Mouse (Mus musculus): ENCODE measurements around the gene Camsap3. TPM values are rescaled to one million over a fixed set of nuclear protein-coding genes. Genes with fewer than 3 reads are reported as not detected.
A peak's percentile ranks its signal among the peaks of the same experiment; 100 is the strongest.

Gene Camsap3
- total RNA-seq, 2 experiments from 2014 or later = 58.1 to 68.1 TPM

DNA sequence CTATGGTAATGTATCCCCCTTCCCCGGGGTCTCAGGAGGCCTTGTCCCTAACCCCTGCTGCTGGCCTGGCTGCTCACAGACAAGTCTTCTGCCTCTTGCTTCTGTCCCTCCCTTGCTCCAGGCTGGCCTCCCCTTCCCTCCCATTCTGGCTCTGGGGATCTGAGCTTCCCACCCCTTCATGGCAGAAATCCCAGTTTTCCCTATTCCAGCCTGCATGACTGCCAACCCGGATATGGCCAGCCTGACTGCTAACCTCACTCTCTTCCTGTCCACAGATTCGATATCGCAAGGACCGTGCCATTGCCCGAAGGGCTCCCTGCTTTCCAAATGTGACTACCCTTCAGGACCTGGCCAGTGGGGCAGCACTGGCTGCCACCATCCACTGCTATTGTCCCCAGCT lies 13.3 kb downstream of the Camsap3 start:
- no peak for DNase-seq (ENCODE audit: low spot score in 2 of 2)

DNA sequence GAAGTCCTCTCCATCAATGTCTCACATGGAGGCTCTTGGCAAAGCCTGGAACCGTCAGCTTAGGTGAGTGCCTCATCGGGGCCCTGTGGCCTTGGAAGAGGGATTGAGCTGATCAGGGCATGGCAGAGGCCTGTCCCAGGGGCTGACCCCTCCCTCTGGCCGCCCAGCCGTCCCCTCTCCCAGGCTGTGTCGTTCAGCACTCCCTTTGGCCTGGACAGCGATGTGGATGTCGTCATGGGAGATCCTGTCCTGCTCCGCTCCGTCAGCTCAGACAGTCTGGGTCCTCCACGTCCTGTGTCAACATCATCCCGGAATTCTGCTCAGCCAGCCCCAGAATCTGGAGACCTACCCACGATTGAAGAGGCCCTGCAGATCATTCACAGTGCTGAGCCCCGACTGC lies 16.3 kb downstream of the Camsap3 start:
- DNase-seq (ENCODE audit: low spot score in 2 of 2) = no peak

DNA sequence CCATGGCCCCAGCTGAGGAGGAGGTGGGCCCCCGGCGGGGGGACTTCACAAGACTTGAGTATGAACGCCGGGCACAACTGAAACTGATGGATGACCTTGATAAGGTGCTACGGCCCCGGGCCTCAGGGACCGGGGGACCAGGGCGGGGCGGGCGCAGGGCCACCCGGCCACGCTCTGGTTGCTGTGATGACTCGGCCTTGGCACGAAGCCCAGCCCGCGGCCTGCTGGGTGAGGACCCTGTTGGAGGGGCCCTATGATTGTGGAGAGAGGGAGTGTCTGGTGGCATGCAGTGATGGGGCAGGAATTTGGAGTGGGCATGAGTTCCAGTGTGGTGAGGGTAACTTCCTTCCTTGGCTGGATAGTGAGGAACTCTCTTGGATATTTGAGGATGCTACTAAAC lies 19.5 kb downstream of the Camsap3 start:
- no peak for DNase-seq (ENCODE audit: low spot score in 2 of 2)

DNA sequence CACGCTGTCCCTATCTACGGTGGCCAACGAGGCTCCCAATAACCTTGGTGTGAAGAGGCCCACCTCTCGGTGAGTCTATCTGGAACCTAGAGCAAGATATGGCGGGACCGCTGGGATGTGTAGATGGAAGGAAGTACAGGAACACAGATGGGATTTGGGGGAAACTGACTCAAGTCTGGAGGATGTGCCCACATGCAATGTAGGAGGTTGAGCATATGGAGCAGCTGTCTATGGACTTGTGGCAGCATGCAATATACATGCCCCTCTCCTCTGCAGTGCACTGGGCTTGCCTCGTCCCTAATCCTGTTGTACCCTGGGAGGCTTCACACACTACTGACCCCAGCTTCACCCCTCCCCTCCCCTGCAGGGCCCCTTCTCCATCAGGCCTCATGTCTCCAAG lies 20.7 kb downstream of the Camsap3 start:
- no peak for DNase-seq (ENCODE audit: low spot score in 2 of 2)

DNA sequence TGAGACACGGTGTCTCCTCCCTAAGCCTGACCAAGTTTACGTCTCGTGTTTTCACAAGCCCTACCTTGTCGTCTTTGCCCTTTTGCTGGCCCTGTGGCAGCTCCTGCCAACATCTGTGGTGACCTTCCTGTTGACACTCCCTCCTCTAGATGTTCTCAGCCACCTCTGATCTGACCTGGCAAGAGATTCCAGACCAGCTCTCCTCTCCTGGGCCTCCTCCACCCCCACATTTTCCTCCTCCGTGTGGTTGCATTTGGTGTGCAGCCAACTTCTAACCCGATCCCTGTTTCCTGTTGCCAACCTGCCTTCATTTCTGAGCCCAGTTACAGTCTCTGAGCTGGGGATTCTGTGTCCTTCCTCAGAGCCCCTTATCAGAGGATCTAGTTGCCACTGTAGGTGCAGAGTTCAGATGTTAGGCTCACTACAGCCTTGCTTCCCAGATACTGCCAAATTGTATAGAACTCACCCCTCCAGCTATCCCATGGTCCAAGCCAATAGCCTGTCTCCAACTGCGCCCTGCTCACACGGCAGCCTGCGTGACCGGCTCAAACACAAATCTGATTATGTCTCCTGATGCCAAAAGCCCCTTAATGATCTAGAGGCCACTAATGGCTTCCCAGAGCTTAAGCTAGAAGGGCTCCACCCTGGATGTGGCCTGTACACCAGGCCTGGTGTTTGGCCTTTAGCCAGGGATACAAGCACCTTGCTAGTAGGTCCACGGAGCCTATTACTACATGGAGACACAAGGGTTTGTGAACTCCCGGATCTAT lies 22.1 kb downstream of the Camsap3 start:
- no peak for DNase-seq (ENCODE audit: low spot score in 2 of 2)

DNA sequence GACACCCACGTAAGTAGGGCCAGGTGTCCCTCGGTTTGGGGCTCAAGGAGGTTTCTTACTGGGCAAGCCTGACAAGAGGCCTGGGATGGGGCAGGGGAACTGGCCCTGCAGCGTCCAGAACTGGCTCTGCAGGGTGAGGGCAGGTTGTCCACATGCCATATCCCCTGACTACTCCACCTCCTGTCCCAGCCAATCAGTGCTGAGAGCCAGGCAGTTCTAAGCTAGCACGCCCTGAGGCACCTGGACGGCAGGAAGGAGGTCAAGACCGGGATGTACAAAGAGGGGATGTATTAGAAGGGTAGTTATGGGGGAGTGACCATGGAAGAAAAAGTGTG lies 22.7 kb downstream of the Camsap3 start:
- DNase-seq (ENCODE audit: low spot score in 2 of 2) = no peak

DNA sequence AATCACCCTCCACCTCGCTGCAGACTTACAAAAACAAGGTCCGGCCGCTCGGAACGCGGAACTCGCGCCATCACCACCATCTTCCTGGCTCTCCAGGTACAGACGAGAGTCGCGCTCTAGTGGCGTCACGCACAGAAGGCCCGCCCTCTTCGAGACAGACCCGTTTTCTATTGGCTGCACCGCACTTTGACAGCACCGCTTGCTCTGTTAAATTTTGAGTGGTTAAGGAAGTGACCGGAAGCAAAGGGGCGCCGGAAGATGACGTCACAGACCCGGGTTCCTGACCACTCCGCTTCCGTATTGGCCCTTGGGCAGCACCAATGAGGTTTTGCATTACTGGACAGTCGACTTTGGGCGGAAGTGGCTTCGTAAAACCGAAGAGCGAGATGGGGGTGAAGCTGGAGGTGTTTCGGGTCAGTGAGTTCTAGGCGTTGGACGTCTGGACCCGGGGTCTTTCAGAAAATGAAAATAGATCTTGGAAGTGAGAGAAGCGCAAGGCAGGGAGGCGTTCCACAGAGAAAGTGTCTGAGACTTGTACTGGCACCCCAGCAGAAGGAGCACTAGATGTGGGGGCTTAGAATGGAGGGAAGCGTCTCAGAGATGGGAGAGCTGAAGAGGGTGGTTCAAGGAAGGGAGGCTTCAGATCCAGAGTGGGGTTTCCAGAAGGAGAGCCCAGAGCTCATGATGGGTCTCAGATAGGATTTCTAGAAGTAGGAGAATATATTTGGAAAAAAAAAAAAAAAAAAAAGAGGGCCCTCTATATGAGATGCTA lies 34.3 kb downstream of the Camsap3 start, which contains the start of the genes Xab2 and Pet100:
Gene Xab2 (minus strand): TSS at position 118 of the 772 bp plus-strand sequence.
Gene Pet100 (plus strand): TSS at position 350 of the 772 bp plus-strand sequence.
- DNase-seq (ENCODE audit: low spot score in 2 of 2) = peak; percentile 98 to 99

DNA sequence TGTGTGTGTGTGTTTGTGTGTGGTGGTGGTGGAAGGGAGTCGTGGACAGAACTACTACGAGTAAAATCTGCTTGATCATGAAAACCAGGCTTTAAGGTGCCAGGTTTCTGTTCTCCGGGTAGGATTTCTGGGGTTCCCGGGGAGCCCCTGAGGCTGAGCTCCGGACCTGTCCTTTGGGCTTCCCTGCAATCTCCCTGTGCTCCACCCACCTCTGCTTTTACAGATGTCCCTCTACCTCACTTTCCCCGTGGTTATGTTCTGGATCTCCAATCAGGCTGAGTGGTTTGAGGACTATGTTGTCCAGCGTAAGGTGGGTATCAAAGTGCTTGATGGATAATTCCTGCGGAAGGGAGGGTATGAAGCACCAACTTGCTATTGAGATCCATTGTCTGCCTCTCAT lies 35.0 kb downstream of the Camsap3 start:
- no peak for DNase-seq (ENCODE audit: low spot score in 2 of 2)

DNA sequence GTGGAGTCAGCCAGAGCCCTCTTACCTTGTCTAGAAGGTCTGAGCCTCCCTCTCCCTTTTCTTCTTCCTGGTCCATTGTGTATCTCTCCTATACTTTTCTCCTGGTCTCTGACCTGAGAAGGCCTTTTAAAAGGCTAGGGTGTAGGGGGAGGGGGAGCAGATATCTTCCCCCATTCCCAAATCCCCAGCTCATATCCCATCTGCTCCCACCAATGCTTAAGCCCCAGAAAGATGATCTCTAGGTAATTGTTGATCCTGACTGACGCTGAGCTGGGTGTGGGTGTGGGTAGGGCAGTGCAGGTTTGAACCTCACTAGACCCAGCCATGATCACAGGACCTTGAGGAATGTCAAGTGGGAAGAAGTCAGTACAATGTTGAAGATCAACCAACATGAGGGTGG lies 38.4 kb downstream of the Camsap3 start, which contains the start of gene Pcp2:
Gene Pcp2 (minus strand): TSS at position 101 of the 400 bp plus-strand sequence.
- no peak for DNase-seq (ENCODE audit: low spot score in 2 of 2)

DNA sequence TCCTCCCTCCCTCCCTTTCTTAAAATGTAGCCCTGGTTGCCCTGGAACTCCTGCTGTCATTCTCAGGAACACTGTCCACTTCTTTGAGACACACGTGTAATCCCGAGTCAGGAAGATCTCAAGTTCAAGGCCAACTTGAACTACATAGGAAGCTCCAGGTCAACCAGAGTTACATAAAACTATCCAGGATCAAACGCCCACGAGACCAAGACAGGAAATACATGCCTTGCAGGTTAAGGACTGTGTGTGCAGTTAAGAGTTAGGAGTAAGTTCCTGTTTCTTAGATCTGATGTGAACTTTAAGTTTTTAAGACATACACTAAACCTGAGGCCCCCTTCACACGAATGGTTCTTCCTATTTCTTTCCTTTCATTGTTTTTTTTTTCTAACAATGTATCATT lies 39.9 kb downstream of the Camsap3 start:
- no peak for DNase-seq (ENCODE audit: low spot score in 2 of 2)

DNA sequence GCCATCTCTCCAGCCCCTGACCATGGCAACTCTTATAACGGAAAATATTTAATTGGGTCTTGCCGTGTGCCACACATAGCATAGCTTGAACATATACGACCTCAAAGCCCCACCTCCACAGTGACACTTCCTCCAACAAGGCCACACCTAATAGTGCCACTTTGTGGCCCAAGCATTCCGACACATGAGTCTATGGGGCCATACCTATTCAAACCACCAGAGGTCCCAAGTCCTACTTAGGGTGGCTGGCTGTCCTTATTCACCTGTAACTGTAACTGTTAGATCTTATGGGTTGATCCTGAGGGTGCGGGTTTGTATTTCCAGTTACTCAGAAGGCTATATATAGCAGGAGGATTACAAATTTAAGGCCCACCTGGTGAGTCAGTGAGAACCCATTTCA lies 40.9 kb downstream of the Camsap3 start:
- no peak for DNase-seq (ENCODE audit: low spot score in 2 of 2)

DNA sequence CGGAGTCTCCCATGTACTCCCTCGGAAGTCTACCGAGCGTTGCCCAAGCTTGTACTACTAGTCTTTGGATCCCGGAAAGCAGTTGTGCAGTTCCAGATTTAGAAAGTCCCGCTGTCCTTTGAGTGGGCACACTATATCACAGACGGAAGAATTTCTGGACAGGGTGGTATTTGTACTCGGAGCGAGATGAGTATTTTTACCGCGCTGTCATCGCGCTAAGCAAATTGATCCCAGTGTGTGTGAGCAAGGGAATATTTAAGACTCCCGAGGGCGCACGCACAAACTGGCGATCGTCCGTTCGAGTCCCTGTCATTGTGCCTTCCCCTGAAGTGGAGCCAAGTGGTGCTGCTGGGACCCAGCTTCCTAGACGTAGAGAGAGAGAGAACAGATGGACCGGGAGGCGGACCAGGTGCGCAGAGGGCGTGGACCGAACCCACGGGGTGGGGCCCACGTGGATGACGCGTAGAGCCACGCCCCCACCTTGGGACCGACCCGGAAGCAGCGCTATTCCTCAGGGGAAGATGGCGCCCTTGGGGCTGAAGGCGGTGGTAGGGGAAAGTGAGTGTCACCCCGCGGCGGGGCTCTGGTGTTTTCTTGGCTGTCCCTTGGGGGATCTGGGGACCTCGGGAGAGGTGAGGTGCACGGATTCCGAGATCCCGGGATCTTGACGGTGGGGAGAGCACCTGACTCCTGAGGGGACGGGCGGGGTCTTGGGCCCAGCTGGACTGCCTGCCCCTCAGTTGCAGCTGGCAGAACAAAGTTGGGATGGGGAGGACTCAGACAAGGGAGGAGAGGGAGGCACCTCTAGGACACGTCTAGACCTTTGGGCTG lies 43.8 kb downstream of the Camsap3 start, which contains the start of gene Stxbp2:
Gene Stxbp2 (plus strand): TSS at position 309 of the 831 bp plus-strand sequence.
- peak; percentile 53 to 68 for DNase-seq (ENCODE audit: low spot score in 2 of 2)

DNA sequence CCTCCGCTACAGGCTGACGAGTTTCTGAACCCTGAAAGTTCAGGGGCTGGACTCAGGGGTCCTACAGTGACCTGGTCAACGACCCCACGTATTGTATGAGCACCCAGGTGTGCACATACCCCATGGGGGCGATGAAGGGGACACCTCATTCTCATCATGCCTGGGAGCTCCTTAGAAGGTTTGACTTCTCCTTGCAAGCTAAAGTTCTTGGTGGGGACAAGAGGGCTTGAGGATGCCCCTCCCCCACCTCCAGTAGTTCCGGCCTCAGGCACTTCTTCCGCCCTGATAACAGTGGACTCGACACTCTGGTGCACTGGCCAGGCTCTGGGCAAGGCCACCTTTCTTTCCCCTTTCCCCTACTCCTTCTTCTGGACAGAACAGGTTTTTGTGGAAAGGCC lies 44.4 kb downstream of the Camsap3 start:
- no peak for DNase-seq (ENCODE audit: low spot score in 2 of 2)

DNA sequence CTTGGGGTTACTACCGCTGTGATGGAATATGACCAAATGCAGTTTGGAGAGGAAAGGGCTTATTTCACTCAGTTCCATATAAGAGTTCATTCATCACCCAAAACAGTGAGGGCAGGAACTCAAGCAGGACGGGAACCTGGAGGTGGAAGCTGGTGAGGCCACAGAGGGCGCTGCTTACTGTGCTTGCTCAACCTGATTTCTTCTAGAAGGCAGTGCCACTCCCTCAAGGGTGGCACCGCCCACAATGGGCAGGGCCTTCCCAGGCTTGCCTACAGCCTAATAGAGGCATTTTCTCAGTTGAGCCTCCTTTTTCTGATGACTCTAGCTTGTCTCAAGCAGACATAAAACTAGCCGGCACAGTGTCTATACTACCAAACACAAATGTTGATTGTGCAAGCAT lies 58.7 kb downstream of the Camsap3 start:
- peak; percentile 25 to 32 for DNase-seq (ENCODE audit: low spot score in 2 of 2)

DNA sequence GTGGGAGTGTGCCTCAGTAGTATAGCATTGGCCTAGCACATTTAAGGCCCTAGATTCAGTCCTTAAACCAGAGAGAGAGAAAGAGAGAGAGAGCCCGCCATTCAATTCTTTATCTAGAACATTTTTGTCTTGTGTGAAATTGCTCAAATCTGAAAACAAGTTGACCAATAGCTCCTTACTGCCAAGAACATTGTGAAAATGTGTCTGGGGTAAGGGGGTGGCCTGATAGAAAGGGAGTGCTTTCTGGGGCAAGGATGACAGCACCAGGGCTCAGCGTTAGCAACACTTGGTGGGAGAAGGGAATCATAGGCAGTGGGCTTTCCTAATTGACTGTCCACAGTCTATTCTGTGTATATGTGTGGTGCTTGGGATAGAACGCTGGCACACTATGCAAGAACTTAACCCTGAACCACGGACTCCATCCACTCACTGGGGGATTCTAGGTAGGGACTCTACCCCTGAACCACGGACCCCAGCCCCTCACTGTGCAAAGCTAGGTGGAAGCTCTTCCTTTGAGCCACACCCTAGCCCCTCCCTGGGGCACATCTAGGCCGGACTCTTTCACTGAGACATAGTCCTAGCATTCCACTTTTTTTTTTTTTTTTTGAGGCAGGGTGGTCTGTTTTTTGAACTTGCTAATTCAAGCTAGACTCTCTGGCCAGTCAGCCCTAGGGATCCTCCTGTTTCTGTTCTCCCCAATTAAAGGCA lies 59.9 kb downstream of the Camsap3 start:
- DNase-seq (ENCODE audit: low spot score in 2 of 2) = no peak

DNA sequence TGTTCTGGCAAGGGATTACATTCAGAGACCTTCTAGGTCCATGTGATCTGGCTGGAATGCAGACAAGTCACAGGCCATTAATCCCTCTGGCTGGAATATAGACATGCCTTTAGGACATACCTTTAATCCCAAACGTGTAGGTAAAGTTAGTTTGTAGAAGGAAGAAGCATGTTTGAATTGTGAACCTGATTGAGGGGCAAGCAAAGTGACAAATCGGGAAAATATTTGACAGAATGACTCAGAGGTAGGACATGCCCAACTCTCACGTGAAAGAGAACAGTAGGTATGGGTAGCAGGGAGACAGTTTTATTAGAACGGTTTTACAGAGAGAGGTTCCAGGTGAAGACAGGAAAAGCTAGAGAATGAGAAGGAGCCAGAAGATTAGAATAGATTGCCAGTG lies 60.5 kb downstream of the Camsap3 start:
- no peak for DNase-seq (ENCODE audit: low spot score in 2 of 2)

DNA sequence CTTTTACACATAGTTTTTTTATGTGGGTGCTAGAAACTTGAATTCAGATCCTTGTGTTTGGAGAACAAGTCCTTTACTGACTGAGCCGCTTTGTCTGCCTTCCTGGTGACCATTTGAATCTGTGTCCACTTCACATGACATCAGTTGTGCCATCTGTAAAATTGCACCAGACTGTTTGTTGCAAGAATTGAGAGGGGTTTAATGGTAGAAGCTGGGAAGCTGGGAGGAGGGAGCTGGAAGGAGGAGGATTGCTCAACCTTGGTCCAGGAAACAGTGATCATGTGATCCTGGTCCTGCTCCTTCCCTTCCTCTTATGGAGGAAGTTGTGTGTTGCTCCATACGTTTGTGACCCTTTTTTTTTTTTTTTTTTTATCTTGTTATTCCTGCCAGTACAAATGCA lies 61.2 kb downstream of the Camsap3 start:
- no peak for DNase-seq (ENCODE audit: low spot score in 2 of 2)

DNA sequence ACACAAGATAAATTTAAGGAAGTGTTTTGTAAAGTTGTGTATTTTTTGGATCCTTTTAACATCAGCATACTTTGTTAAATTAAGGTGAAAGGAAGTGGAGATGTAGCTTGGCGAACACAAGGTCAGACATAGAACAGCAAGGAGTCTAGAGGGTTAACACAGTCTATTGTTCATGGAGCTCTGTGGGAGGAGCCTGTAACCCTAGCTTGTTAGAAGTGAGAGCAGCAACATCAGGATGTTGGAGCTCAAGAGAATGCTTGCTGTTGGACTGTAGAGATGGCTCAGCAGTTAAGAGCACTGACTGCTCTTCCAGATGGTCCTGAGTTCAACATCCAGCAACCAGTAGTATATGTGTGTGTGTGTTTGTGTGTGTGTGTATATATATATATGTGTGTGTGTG lies 61.9 kb downstream of the Camsap3 start:
- no peak for DNase-seq (ENCODE audit: low spot score in 2 of 2)

DNA sequence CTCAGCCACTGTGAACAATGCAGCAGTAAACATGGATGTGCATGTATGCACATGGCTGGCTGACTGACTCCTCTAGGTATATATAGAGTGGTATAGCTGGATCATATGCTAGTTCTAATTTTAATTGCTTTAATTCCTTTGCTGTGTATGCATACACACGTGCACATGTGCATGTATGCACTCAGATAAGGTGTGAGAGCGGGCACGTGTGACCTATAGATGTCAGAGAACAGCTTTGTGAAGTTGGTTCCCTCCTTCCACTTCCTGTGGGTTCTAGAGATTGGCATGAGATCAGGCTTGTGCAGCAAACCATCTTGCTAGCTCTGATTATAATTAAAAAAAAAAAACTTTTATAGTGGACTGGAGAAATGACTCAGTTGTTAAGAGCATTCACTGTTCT lies 65.8 kb downstream of the Camsap3 start:
- no peak for DNase-seq (ENCODE audit: low spot score in 2 of 2)

DNA sequence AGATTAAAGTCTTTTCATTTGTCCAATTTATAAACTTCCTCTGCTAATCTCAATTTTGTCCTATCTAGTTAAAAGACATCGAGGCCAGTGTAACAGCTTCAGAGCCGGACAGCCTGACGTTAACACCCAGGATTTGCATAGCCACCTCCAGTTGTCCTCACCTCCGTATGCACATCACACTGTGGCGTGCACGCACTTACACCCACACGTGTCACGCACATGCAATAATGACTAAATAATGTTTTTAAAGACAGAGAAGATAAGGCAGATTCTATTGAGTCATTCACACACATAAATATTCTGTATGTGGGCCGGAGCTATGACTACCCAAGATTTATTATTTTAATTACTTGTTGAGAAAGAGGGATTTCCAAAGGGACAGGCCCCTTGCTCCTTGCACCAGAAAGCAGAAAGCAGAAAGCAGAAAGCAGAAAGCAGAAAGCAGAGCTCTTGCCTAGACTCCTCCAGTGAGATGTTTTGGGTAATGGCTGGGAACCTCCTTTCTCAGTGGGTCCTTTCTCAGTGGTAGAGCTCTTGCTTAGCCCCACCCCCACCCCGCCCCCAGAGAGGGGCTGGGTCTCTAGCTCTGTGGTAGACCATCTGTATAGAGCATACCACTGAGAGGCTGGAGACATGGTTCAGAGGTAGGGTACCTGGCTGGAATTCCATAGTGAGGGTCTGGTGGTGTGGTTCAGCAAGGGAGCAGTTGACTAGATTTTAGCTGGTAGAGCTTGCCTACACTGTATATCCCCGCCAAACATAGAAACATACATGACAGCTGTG lies 67.8 kb downstream of the Camsap3 start:
- DNase-seq (ENCODE audit: low spot score in 2 of 2) = no peak
